In genomic region chr12:3810455-3810854, GRCm38 (mm10) we compare ENCODE assay signal across 13 mouse cellular contexts. TPM values are rescaled to one million over a fixed set of nuclear protein-coding genes. Genes with fewer than 3 reads are reported as not detected.
DNase-seq lines count a peak whose midpoint lies in the region; ATAC-seq and TF ChIP-seq lines count a peak whose summit lies in the region.
"Had no signal": no experiment of that assay in that cellular context is flagged by ENCODE, and none has a peak within 500 bp of the region (broad histone marks: within the 10 kb centered on the region; RNA-seq: fewer than 3 reads in every experiment).

No protein-coding gene starts in this region.

- no peaks in the 10 kb centered on the region for H3K9me3 ChIP-seq in heart, postnatal 0 days (replicated peaks; ENCODE audit: control insufficient read depth, low read length)
- no peaks in the 10 kb centered on the region for H3K9me3 ChIP-seq in lung, embryonic 15.5 days
- no peaks in the 10 kb centered on the region for H3K9me3 ChIP-seq in intestine, embryonic 16.5 days (ENCODE audit: control insufficient read depth, low read length)
- H3K9me3 ChIP-seq in stomach, embryonic 14.5 days (ENCODE audit: control insufficient read depth, low read depth, low read length) = no peaks in the 10 kb centered on the region
- H3K9me3 ChIP-seq: forebrain, embryonic 10.5 days; neural tube, embryonic 12.5 days had no signal

- no peaks in the 10 kb centered on the region for H3K36me3 ChIP-seq in heart, postnatal 0 days (replicated peaks; ENCODE audit: control insufficient read depth, insufficient read depth, low read length)
- H3K36me3 ChIP-seq in lung, embryonic 15.5 days = no peaks in the 10 kb centered on the region; the same call in 1 of the 2 replicates
- 0 out of 2 replicates have a peak, but pooled peaks cover 2% of the 10 kb centered on the region for H3K36me3 ChIP-seq in intestine, embryonic 16.5 days (ENCODE audit: control insufficient read depth, insufficient read depth, low read length)
- H3K36me3 ChIP-seq in stomach, embryonic 14.5 days (ENCODE audit: control insufficient read depth, insufficient read depth, low read length) = peaks cover 8% of the 10 kb centered on the region; the same call in 1 of the 2 replicates
- H3K36me3 ChIP-seq: forebrain, embryonic 10.5 days; neural tube, embryonic 12.5 days had no signal

- no peak overlapping the region for H3K9ac ChIP-seq in heart, postnatal 0 days (replicated peaks; ENCODE audit: low read depth, low read length)
- no peak overlapping the region for H3K9ac ChIP-seq in lung, embryonic 15.5 days
- H3K9ac ChIP-seq in intestine, embryonic 16.5 days (ENCODE audit: low read depth, low read length) = peak overlapping the region; percentile 43
- H3K9ac ChIP-seq in stomach, embryonic 14.5 days (replicated peaks; ENCODE audit: low read depth, low read length) = no peak overlapping the region
- H3K9ac ChIP-seq: neural tube, embryonic 12.5 days had no signal

- peak overlapping the region; percentile 43; the same call in 1 of the 2 replicates for H3K27ac ChIP-seq in heart, postnatal 0 days (ENCODE audit: low read depth)
- H3K27ac ChIP-seq in lung, embryonic 15.5 days = peak overlapping the region; percentile 51; the same call in 1 of the 2 replicates
- no peak overlapping the region for H3K27ac ChIP-seq in intestine, embryonic 16.5 days (ENCODE audit: low read length)
- H3K27ac ChIP-seq in stomach, embryonic 14.5 days (ENCODE audit: low read length) = peak overlapping the region; percentile 76; the same call in 1 of the 2 replicates
- H3K27ac ChIP-seq: forebrain, embryonic 10.5 days; neural tube, embryonic 12.5 days had no signal

- no peak for ATAC-seq in heart, postnatal 0 days (ENCODE audit: insufficient read depth, low read depth)
- ATAC-seq in lung, embryonic 15.5 days (ENCODE audit: borderline replicate concordance, extremely low read depth, low FRiP score, low TSS enrichment) = no peak
- no peak for ATAC-seq in intestine, embryonic 16.5 days
- no peak for ATAC-seq in stomach, embryonic 14.5 days (ENCODE audit: insufficient number of reproducible peaks, insufficient read depth, low FRiP score, low read depth)

- TF ChIP-seq EP300 in heart, postnatal 0 days (IDR thresholded peaks at IDR 0.05; ENCODE audit: low read depth) = no peak

- intact Hi-C loops in heart, postnatal 36 days (cut with DNase I) = no loop called here

- peaks cover 51% of the 10 kb centered on the region for H3K4me1 ChIP-seq in heart, postnatal 0 days (ENCODE audit: control insufficient read depth, insufficient read depth)
- peaks cover 62% of the 10 kb centered on the region for H3K4me1 ChIP-seq in lung, embryonic 15.5 days
- peaks cover 54% of the 10 kb centered on the region for H3K4me1 ChIP-seq in intestine, embryonic 16.5 days (ENCODE audit: control insufficient read depth, insufficient read depth, low read length)
- H3K4me1 ChIP-seq in stomach, embryonic 14.5 days (ENCODE audit: control insufficient read depth, insufficient read depth, low read length) = peaks cover 48% of the 10 kb centered on the region

- no peak for TF ChIP-seq CTCF in heart, postnatal 0 days (IDR thresholded peaks at IDR 0.05; ENCODE audit: low read depth)

- H3K4me3 ChIP-seq in heart, postnatal 0 days (ENCODE audit: low read depth, low read length) = no peak overlapping the region
- no peak overlapping the region for H3K4me3 ChIP-seq in lung, embryonic 15.5 days
- H3K4me3 ChIP-seq in intestine, embryonic 16.5 days (ENCODE audit: low read length) = no peak overlapping the region
- no peak overlapping the region for H3K4me3 ChIP-seq in stomach, embryonic 14.5 days (ENCODE audit: low read depth, low read length)
- H3K4me3 ChIP-seq: forebrain, embryonic 10.5 days; neural tube, embryonic 12.5 days had no signal

- 19% methylated on average over 4 of the region's 4 CpGs for WGBS in heart, postnatal 0 days
- 10% methylated on average over 4 of the region's 4 CpGs for WGBS in lung, embryonic 15.5 days
- 24% methylated on average over 4 of the region's 4 CpGs for WGBS in intestine, embryonic 16.5 days
- 19% methylated on average over 4 of the region's 4 CpGs for WGBS in stomach, embryonic 14.5 days

- peak overlapping the region; percentile 18; the same call in 1 of the 2 replicates for H3K4me2 ChIP-seq in heart, postnatal 0 days (ENCODE audit: low read depth, low read length)
- peak overlapping the region; percentile 35 for H3K4me2 ChIP-seq in lung, embryonic 15.5 days
- peak overlapping the region; percentile 81 for H3K4me2 ChIP-seq in intestine, embryonic 16.5 days (ENCODE audit: low read depth, low read length)
- H3K4me2 ChIP-seq in stomach, embryonic 14.5 days (replicated peaks; ENCODE audit: low read depth, low read length) = peak overlapping the region; percentile 84
- H3K4me2 ChIP-seq: neural tube, embryonic 12.5 days had no signal

- no peaks in the 10 kb centered on the region for H3K27me3 ChIP-seq in heart, postnatal 0 days (ENCODE audit: control insufficient read depth, insufficient read depth, low read length)
- H3K27me3 ChIP-seq in lung, embryonic 15.5 days = no peaks in the 10 kb centered on the region
- no peaks in the 10 kb centered on the region for H3K27me3 ChIP-seq in intestine, embryonic 16.5 days (replicated peaks; ENCODE audit: control insufficient read depth, insufficient read depth, low read length)
- no peaks in the 10 kb centered on the region for H3K27me3 ChIP-seq in stomach, embryonic 14.5 days (ENCODE audit: control insufficient read depth, insufficient read depth, low read length)
- H3K27me3 ChIP-seq: neural tube, embryonic 12.5 days had no signal

- no peak for DNase-seq in heart, postnatal 0 days (ENCODE audit: low spot score)
- no peak for DNase-seq in heart, postnatal 36 days
- DNase-seq in lung, postnatal 14 days = no peak
- DNase-seq in yolk sac, embryonic 10.5 days (ENCODE audit: low spot score) = no peak
- DNase-seq: cerebellum, postnatal 36 days; gastrocnemius, postnatal 36 days; left cerebral cortex, postnatal 4 days; right cerebral cortex, postnatal 14 days had no signal

RNA-seq across cellular contexts. Expression of gene Dnmt3a, which starts 4.6 kb away (rescaled TPM):
- 31.7 and 32.8 TPM in 2 replicates for total RNA-seq in heart, postnatal 0 days (2014; rRNA removed; ENCODE audit: low replicate concordance)
- 71.5 and 76.0 TPM in 2 replicates for polyA plus RNA-seq in heart, postnatal 0 days (2015; fragmentation: Nextera tagmentation; extraction: Ambion mirVana)
- total RNA-seq in heart, postnatal 36 days (2021) = 10 to 100 TPM; 71.7 to 75.8 TPM
- polyA plus RNA-seq in lung, embryonic 15.5 days (2015; fragmentation: Nextera tagmentation; extraction: Ambion mirVana) = 144 and 151 TPM in 2 replicates
- polyA plus RNA-seq in intestine, embryonic 16.5 days (2015; fragmentation: Nextera tagmentation; extraction: Ambion mirVana) = 52.8 and 53.8 TPM in 2 replicates
- 77.9 and 83.1 TPM in 2 replicates for polyA plus RNA-seq in stomach, embryonic 14.5 days (2014; fragmentation: Nextera tagmentation; extraction: Ambion mirVana)

Comparison
In these comparisons a context has a peak if more than half of its experiments do, and no peak if none do; other contexts are left out.
1. H3K4me2 ChIP-seq: peak in every context shown above with its lines; median percentile 84 in stomach, embryonic 14.5 days; 81 in intestine, embryonic 16.5 days; 35 in lung, embryonic 15.5 days; 18 in heart, postnatal 0 days.